In the genomic region with DNA sequence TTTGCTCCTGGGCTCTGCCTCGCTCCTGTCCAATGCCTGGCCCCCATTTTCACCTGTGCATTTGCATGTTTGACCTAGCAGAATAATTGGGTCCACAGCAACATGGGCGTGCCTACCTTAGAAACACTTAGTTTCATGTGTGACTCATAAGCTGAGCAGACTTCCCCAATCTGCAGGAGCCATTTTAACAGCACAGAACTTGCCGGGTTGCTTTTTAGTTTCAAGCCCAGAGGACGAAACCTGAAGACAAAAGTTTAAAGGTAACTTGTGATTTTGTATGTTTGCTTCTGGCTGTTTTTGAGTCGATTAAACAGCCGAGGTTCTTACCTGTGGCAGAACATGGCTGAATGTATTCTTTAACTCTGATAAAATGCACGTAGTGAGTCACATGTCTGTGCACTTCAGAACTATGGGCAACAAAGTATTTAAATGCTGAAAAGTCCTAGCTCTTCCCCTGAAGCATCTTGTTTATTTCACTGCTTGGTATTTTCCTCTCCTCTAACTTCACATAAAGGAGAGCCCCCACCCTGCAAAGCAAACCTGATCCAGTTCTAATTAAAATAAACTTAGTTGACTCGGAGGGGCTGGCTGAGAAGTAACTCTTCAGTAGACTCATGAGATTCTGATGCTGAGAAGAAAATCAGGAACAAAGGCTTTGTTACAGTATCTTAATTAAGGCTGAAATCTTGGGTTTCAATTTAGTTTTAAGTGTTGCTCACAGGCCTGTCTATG, we compare ENCODE assay signal across 8 mouse cellular contexts. TPM values are rescaled to one million over a fixed set of nuclear protein-coding genes. Genes with fewer than 3 reads are reported as not detected.
DNase-seq lines count a peak whose midpoint lies in the region; ATAC-seq and TF ChIP-seq lines count a peak whose summit lies in the region.

No protein-coding gene starts in this region.

- intact Hi-C loops in heart, postnatal 14 days (cut with DNase I): no loop called here

- no peaks in the 10 kb centered on the region for H3K9me3 ChIP-seq in midbrain, embryonic 10.5 days (replicated peaks)
- H3K9me3 ChIP-seq in hindbrain, embryonic 16.5 days (ENCODE audit: control insufficient read depth, low read length): no peaks in the 10 kb centered on the region

- WGBS in kidney, adult 2 months: 37% methylated on average over 8 of the region's 8 CpGs
- 87% methylated on average over 8 of the region's 8 CpGs for WGBS in midbrain, embryonic 10.5 days
- WGBS in hindbrain, embryonic 16.5 days: 84% methylated on average over 8 of the region's 8 CpGs

- TF ChIP-seq CTCF in kidney, adult 2 months (conservative IDR thresholded peaks at IDR 0.05; ENCODE audit: insufficient read depth, insufficient read length, low read depth, low read length): no peak

- H3K27me3 ChIP-seq in kidney, adult 2 months (replicated peaks; ENCODE audit: control insufficient read depth, insufficient read depth, low read length): no peaks in the 10 kb centered on the region
- H3K27me3 ChIP-seq in midbrain, embryonic 10.5 days (ENCODE audit: low read depth, poor library complexity, severe bottlenecking): no peaks in the 10 kb centered on the region
- no peaks in the 10 kb centered on the region for H3K27me3 ChIP-seq in hindbrain, embryonic 16.5 days (replicated peaks; ENCODE audit: control insufficient read depth, insufficient read depth, low read length)

- H3K4me1 ChIP-seq in kidney, adult 2 months (ENCODE audit: control insufficient read depth, insufficient read depth, low read length): peaks cover 36% of the 10 kb centered on the region
- H3K4me1 ChIP-seq in midbrain, embryonic 10.5 days: no peaks in the 10 kb centered on the region
- no peaks in the 10 kb centered on the region for H3K4me1 ChIP-seq in hindbrain, embryonic 16.5 days (ENCODE audit: control insufficient read depth, insufficient read depth, low read depth, low read length)

- no peak overlapping the region for H3K9ac ChIP-seq in hindbrain, embryonic 16.5 days (ENCODE audit: low read depth, low read length)

- H3K27ac ChIP-seq in kidney, adult 2 months (ENCODE audit: insufficient read depth, low read depth, low read length): peak overlapping the region; percentile 84
- no peak overlapping the region for H3K27ac ChIP-seq in midbrain, embryonic 10.5 days (replicated peaks)
- no peak overlapping the region for H3K27ac ChIP-seq in hindbrain, embryonic 16.5 days (ENCODE audit: low read depth, low read length)

- DNase-seq in urinary bladder, postnatal 14 days (ENCODE audit: low spot score): peak; percentile 63
- no peak for DNase-seq in urinary bladder, adult 2 months (ENCODE audit: low spot score)
- DNase-seq in kidney, adult 2 months: peak; percentile 59
- peak; percentile 39 for DNase-seq in lung, postnatal 14 days
- peak; percentile 41 to 73 for DNase-seq in thymus, adult 18-20 months
- no peak for DNase-seq in midbrain, embryonic 10.5 days (ENCODE audit: low spot score)
- DNase-seq in heart, postnatal 14 days: no peak

- TF ChIP-seq POLR2A in kidney, adult 2 months (IDR thresholded peaks at IDR 0.05; ENCODE audit: low read depth, low read length): no peak

- ATAC-seq in hindbrain, embryonic 16.5 days: no peak

- no peak overlapping the region for H3K4me2 ChIP-seq in hindbrain, embryonic 16.5 days (ENCODE audit: low read length)

- H3K4me3 ChIP-seq in kidney, adult 2 months (ENCODE audit: insufficient read depth, low read depth, low read length): peak overlapping the region; percentile 9; the same call in 1 of the 2 replicates
- H3K4me3 ChIP-seq in midbrain, embryonic 10.5 days: no peak overlapping the region
- H3K4me3 ChIP-seq in hindbrain, embryonic 16.5 days (ENCODE audit: low read length): no peak overlapping the region

- no peaks in the 10 kb centered on the region for H3K36me3 ChIP-seq in kidney, adult 2 months (ENCODE audit: control insufficient read depth, insufficient read depth, low read length)
- H3K36me3 ChIP-seq in midbrain, embryonic 10.5 days: no peaks in the 10 kb centered on the region
- no peaks in the 10 kb centered on the region for H3K36me3 ChIP-seq in hindbrain, embryonic 16.5 days (ENCODE audit: control insufficient read depth, insufficient read depth, low read length)

RNA-seq across cellular contexts. Expression of a gene that starts 34.4 kb away (rescaled TPM):
- polyA plus RNA-seq in urinary bladder, adult 2 months (2012; rRNA removed): 17.8 and 18.7 TPM in 2 replicates
- 4.7 and 5.0 TPM in 2 replicates for polyA plus RNA-seq in kidney, adult 2 months (2012; rRNA removed)
- polyA plus RNA-seq in midbrain, embryonic 10.5 days (2016; fragmentation: Nextera tagmentation; extraction: Ambion mirVana): 46.1 and 49.0 TPM in 2 replicates
- polyA plus RNA-seq in hindbrain, embryonic 16.5 days (2015; fragmentation: Nextera tagmentation; extraction: Ambion mirVana): 38.7 and 38.9 TPM in 2 replicates
- 10 to 100 TPM; 19.8 to 21.8 TPM for total RNA-seq in heart, postnatal 14 days (2021)

RNA-seq across cellular contexts. Expression of a gene that starts 34.7 kb away (rescaled TPM):
- 40.7 and 41.9 TPM in 2 replicates for polyA plus RNA-seq in urinary bladder, adult 2 months (2012; rRNA removed)
- 15.3 and 15.4 TPM in 2 replicates for polyA plus RNA-seq in kidney, adult 2 months (2012; rRNA removed)
- polyA plus RNA-seq in midbrain, embryonic 10.5 days (2016; fragmentation: Nextera tagmentation; extraction: Ambion mirVana): 3.9 and 5.2 TPM in 2 replicates
- 1.7 and 2.4 TPM in 2 replicates for polyA plus RNA-seq in hindbrain, embryonic 16.5 days (2015; fragmentation: Nextera tagmentation; extraction: Ambion mirVana)
- 10 to 100 TPM; 20.8 to 21.5 TPM for total RNA-seq in heart, postnatal 14 days (2021)

Comparison
In these comparisons a context has a peak if more than half of its experiments do, and no peak if none do; other contexts are left out.
1. DNase-seq: peak in urinary bladder, postnatal 14 days (single experiment), kidney, adult 2 months (single experiment), lung, postnatal 14 days (single experiment) and thymus, adult 18-20 months (2 of 2); none in urinary bladder, adult 2 months (single experiment), midbrain, embryonic 10.5 days (single experiment) and heart, postnatal 14 days (0 of 2).